Comparison of ENCODE assay signal across 30 mouse cellular contexts in genomic region chr11:34888374-34889136, GRCm38 (mm10). TPM values are rescaled to one million over a fixed set of nuclear protein-coding genes. Genes with fewer than 3 reads are reported as not detected.
DNase-seq lines count a peak whose midpoint lies in the region; ATAC-seq and TF ChIP-seq lines count a peak whose summit lies in the region.
"Had no signal": no experiment of that assay in that cellular context is flagged by ENCODE, and none has a peak within 500 bp of the region (broad histone marks: within the 10 kb centered on the region; RNA-seq: fewer than 3 reads in every experiment).

No protein-coding gene starts in this region.

- H3K4me3 ChIP-seq in neural tube, embryonic 15.5 days (replicated peaks), result no peak overlapping the region
- H3K4me3 ChIP-seq: embryonic facial prominence, embryonic 10.5 days; embryonic facial prominence, embryonic 13.5 days; erythroblast, embryonic 14.5 days; forebrain, embryonic 13.5 days; heart, embryonic 12.5 days; heart, embryonic 15.5 days; hindbrain, embryonic 10.5 days; hindbrain, embryonic 13.5 days; intestine, embryonic 15.5 days had no signal

- no peak overlapping the region for H3K9ac ChIP-seq in neural tube, embryonic 15.5 days (replicated peaks)
- H3K9ac ChIP-seq: embryonic facial prominence, embryonic 13.5 days; forebrain, embryonic 13.5 days; heart, embryonic 12.5 days; heart, embryonic 15.5 days; hindbrain, embryonic 13.5 days; intestine, embryonic 15.5 days had no signal

- TF ChIP-seq CTCF in brain, embryonic 14.5 days (IDR thresholded peaks at IDR 0.05; ENCODE audit: borderline replicate concordance, extremely low read depth, insufficient read depth, insufficient read length), result no peak

- H3K4me2 ChIP-seq in neural tube, embryonic 15.5 days, result no peak overlapping the region
- H3K4me2 ChIP-seq: embryonic facial prominence, embryonic 13.5 days; forebrain, embryonic 13.5 days; heart, embryonic 12.5 days; heart, embryonic 15.5 days; hindbrain, embryonic 13.5 days; intestine, embryonic 15.5 days had no signal

- no peaks in the 10 kb centered on the region for H3K36me3 ChIP-seq in neural tube, embryonic 15.5 days
- H3K36me3 ChIP-seq: embryonic facial prominence, embryonic 10.5 days; embryonic facial prominence, embryonic 13.5 days; heart, embryonic 12.5 days; heart, embryonic 15.5 days; hindbrain, embryonic 10.5 days; hindbrain, embryonic 13.5 days; intestine, embryonic 15.5 days had no signal

- ATAC-seq in frontal cortex, adult (ENCODE audit: low TSS enrichment), result peak; percentile 74
- no peak for ATAC-seq in neural tube, embryonic 15.5 days (ENCODE audit: low FRiP score)
- ATAC-seq: forebrain, embryonic 13.5 days; hindbrain, embryonic 16.5 days; intestine, embryonic 15.5 days had no signal

- H3K4me1 ChIP-seq in neural tube, embryonic 15.5 days, result no peaks in the 10 kb centered on the region
- H3K4me1 ChIP-seq: embryonic facial prominence, embryonic 10.5 days; forebrain, embryonic 13.5 days; heart, embryonic 12.5 days; heart, embryonic 15.5 days; hindbrain, embryonic 13.5 days; intestine, embryonic 15.5 days had no signal

- H3K27ac ChIP-seq in neural tube, embryonic 15.5 days (replicated peaks), result no peak overlapping the region
- H3K27ac ChIP-seq: embryonic facial prominence, embryonic 10.5 days; embryonic facial prominence, embryonic 13.5 days; forebrain, embryonic 13.5 days; heart, embryonic 15.5 days; hindbrain, embryonic 10.5 days; hindbrain, embryonic 13.5 days; intestine, embryonic 15.5 days had no signal

- WGBS in neural tube, embryonic 15.5 days, result 80% methylated on average over 7 of the region's 7 CpGs

- H3K9me3 ChIP-seq in neural tube, embryonic 15.5 days (replicated peaks), result no peaks in the 10 kb centered on the region
- H3K9me3 ChIP-seq: embryonic facial prominence, embryonic 10.5 days; embryonic facial prominence, embryonic 13.5 days; forebrain, embryonic 13.5 days; heart, embryonic 12.5 days; heart, embryonic 15.5 days; hindbrain, embryonic 10.5 days; hindbrain, embryonic 13.5 days; intestine, embryonic 15.5 days had no signal

- TF ChIP-seq POLR2A in brain, embryonic 14.5 days (IDR thresholded peaks at IDR 0.05; ENCODE audit: borderline replicate concordance, extremely low read depth, insufficient read depth, insufficient read length, poor library complexity, severe bottlenecking), result no peak

- 0 out of 2 replicates have a peak, but pooled peaks cover under 1% of the 10 kb centered on the region for H3K27me3 ChIP-seq in neural tube, embryonic 15.5 days (replicated peaks)
- H3K27me3 ChIP-seq: embryonic facial prominence, embryonic 13.5 days; forebrain, embryonic 13.5 days; heart, embryonic 12.5 days; heart, embryonic 15.5 days; hindbrain, embryonic 13.5 days; intestine, embryonic 15.5 days had no signal

- no peak for DNase-seq in frontal cortex, postnatal 10 days (ENCODE audit: low spot score in 2 of 2)
- peak; percentile 16 for DNase-seq in 3T3-L1 (ENCODE audit: low read depth, low spot score)
- peak; percentile 7 for DNase-seq in A20 (ENCODE audit: low read depth, low spot score)
- DNase-seq in brain, embryonic 14.5 days (ENCODE audit: low read depth), result peak; percentile 67
- DNase-seq in ovary, postnatal 14 days (ENCODE audit: low spot score), result no peak
- DNase-seq in retina, postnatal 1 day, result no peak
- DNase-seq: adrenal gland, adult 2 months; adrenal gland, postnatal 36 days; B cell, adult 2 months; cerebellum, adult 11-12 months; cerebellum, adult 8-10 months; cerebellum, postnatal 10 days; cerebellum, postnatal 36 days; embryo, embryonic 11 days; gastrocnemius, postnatal 36 days; heart, postnatal 10 days; heart, postnatal 36 days; kidney, adult 11 months had no signal

RNA-seq across cellular contexts. Expression of gene Spdl1, which starts 55.1 kb away (rescaled TPM):
- 5.4 and 7.7 TPM in 2 replicates for polyA plus RNA-seq in brain, embryonic 14.5 days (2012; rRNA removed)
- 2.3 and 7.0 TPM in 2 replicates for polyA plus RNA-seq in neural tube, embryonic 15.5 days (2015; fragmentation: Nextera tagmentation; extraction: Ambion mirVana)

Comparison
In these comparisons a context has a peak if more than half of its experiments do, and no peak if none do; other contexts are left out.
1. DNase-seq: peak in 3T3-L1 (single experiment), A20 (single experiment) and brain, embryonic 14.5 days (single experiment); none in frontal cortex, postnatal 10 days (0 of 2), ovary, postnatal 14 days (single experiment) and retina, postnatal 1 day (single experiment).